Comparison of ENCODE assay signal across 1 mouse cellular context in genomic region chr14:31251084-31251604, GRCm38 (mm10).
TF ChIP-seq lines count a peak whose summit lies in the region.

Gene Phf7 (minus strand): TSS chr14:31251317.
Gene Bap1 (plus strand): TSS chr14:31251450.

TF ChIP-seq in CH12.LX, 34 proteins besides CTCF, POLR2A, EP300 and RAD21 (continued from another document):
- no peak for TF ChIP-seq TBP (conservative IDR thresholded peaks at IDR 0.05; ENCODE audit: low read depth, low read length)
- no peak for TF ChIP-seq PAX5 (IDR thresholded peaks at IDR 0.05; ENCODE audit: low read length)
- no peak for TF ChIP-seq JUND (conservative IDR thresholded peaks at IDR 0.05; ENCODE audit: low read depth, low read length)
- no peak; the same call in 1 of the 2 replicates for TF ChIP-seq USF2 (conservative IDR thresholded peaks at IDR 0.05; ENCODE audit: low read depth, low read length)
- TF ChIP-seq E2F4 (IDR thresholded peaks at IDR 0.05; ENCODE audit: insufficient replicate concordance, low read depth, low read length) = no peak
- peak; percentile 84 for TF ChIP-seq TCF12 (IDR thresholded peaks at IDR 0.05; ENCODE audit: low read depth, low read length)
- TF ChIP-seq ZMIZ1 (IDR thresholded peaks at IDR 0.05; ENCODE audit: low read depth, low read length) = peak; percentile 86; the same call in 1 of the 2 replicates
- peak; percentile 90 for TF ChIP-seq HCFC1 (IDR thresholded peaks at IDR 0.05; ENCODE audit: low read depth, low read length)
- TF ChIP-seq SMC3 (IDR thresholded peaks at IDR 0.05; ENCODE audit: low read depth, low read length) = no peak
- TF ChIP-seq MAZ (IDR thresholded peaks at IDR 0.05; ENCODE audit: low read depth, low read length) = peak; percentile 94
- TF ChIP-seq MXI1 (IDR thresholded peaks at IDR 0.05; ENCODE audit: low read depth, low read length) = peak; percentile 75; the same call in 1 of the 2 replicates
- TF ChIP-seq UBTF (IDR thresholded peaks at IDR 0.05; ENCODE audit: low read depth, low read length) = no peak
- TF ChIP-seq MAX (IDR thresholded peaks at IDR 0.05; ENCODE audit: low read length) = peak; percentile 91
- no peak for TF ChIP-seq POLR2AphosphoS2 (IDR thresholded peaks at IDR 0.05; ENCODE audit: low read depth, low read length)
